Mouse (Mus musculus) heart, adult 2 months (tissue): ENCODE measurements around the gene Flnb.

ENCODE experiments used
- CTCF ChIP-seq: fragments of 200-600 bp; IDR thresholded peaks from 2 replicates; pipeline ENCODE4 v1.8.1; 2022; ENCODE audit warnings: antibody characterized with exemption, mild to moderate bottlenecking, moderate library complexity
- EP300 ChIP-seq: fragments of 200-500 bp; IDR thresholded peaks from 2 replicates; pipeline ENCODE4 v1.6.1; 2011; ENCODE audit warnings: low read depth, low read length, control low read depth; ENCODE audit not compliant: insufficient read depth
- POLR2A ChIP-seq: fragments of 200-500 bp; IDR thresholded peaks from 2 replicates; pipeline ENCODE4 v1.6.1; 2011; ENCODE audit warnings: mild to moderate bottlenecking, low read depth, low read length, control low read depth; ENCODE audit not compliant: insufficient read depth

DNA sequence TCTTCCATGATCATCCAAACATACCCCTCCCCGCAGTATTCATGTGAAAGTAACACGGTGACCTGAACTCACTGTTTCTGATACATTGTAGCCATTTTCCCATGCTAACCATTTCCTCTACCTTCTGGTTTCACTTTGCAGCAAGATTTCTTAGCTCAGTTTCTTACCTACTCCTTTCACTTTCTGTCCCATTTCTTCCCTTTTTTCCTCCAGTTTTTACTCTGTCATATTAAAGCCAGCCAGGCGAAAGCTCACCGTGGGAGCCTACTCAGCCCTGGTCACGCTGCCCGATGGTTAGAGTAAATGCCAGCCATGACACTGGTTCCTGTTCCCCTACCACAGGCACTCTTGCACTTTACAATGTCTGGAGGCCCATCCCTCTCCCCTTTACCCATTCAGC lies 169.2 kb downstream of the Flnb start:
- TF ChIP-seq CTCF (no peak), EP300 (no peak), POLR2A (no peak)
